Mouse (Mus musculus): ENCODE measurements around the gene Tenm4.

Tenm4 gene

DNA sequence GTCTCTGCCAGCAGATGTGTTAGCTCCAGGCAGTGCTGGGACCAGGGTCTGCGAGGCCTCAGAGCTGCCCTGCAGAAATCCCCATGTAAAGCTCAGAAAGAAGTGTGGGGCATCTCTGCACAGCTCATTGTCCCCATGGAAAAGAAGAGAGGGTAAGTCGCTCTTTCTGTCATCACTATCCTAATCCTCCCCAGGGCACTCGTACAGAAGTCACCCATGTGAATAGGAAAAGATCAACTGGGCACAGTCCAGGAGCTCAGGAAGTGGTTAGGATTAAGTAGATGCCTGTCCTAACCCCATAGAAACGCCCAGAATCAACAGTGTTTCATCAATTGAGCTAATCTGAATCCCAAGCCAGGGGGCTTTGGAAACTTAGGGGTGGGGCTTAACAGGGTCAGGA is 476.6 kb downstream of the Tenm4 start:
- TF ChIP-seq GATA4 (IDR thresholded peaks at IDR 0.05; ENCODE audit: insufficient replicate concordance, low read length): no peak

DNA sequence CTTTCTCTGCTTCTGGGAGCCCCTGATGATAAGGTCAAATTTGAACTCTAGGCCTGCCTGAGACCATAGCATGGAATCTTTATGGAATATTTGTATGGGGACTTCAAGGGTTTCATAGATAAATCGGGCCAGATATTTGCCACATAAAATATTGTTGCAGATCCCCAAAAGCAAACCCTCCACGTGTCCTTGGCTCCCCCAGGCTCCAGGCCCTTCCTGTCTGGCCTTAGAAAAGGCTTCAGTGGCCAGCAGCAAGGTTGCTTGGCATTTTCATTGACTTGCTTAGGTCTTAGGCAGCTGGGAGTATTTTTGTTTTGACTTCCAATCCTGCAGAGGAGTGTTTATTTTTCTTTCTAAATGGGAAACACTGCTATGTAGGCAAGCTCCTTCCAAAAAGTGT is 477.6 kb downstream of the Tenm4 start:
- TF ChIP-seq GATA4 (IDR thresholded peaks at IDR 0.05; ENCODE audit: insufficient replicate concordance, low read length): no peak

DNA sequence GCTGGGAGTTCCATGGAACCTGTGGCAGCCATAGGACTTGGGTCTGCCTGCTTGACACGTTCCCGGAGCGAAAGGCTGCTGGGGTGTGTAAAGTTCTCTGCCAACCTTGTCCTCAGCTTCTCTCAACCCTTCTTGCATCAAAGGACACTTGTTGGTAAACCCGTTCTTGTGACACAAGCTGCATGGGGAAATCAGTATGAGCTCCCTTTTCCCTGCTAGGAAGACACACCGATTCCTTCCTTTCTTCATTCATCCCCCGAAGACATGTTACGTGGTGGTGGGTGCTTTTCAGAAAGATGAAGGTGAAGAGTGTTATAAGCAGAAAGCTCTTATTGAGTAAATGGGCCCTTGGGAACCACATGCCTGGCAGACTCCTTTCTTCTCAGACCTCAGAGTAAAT is 478.1 kb downstream of the Tenm4 start:
- TF ChIP-seq GATA4 (IDR thresholded peaks at IDR 0.05; ENCODE audit: insufficient replicate concordance, low read length): no peak

DNA sequence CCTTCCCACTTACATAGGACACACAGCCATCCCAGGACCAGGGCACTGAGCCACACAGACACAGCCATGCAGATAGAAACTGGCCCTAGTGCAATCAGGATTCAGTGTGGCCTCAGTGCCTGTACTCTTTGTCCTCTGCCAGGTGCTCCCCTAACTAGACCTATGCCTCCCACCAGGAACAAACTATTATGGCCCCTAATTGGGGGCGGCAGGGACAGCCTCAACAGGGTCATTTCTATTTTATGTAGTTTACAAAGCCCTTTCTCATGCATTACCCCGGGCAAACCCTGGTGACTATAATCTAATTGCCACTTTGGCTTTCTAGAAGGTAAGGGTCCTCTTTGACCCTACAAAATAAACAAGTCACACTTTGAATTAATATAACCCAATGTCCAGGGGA is 479.4 kb downstream of the Tenm4 start:
- no peak for TF ChIP-seq GATA4 (IDR thresholded peaks at IDR 0.05; ENCODE audit: insufficient replicate concordance, low read length)

DNA sequence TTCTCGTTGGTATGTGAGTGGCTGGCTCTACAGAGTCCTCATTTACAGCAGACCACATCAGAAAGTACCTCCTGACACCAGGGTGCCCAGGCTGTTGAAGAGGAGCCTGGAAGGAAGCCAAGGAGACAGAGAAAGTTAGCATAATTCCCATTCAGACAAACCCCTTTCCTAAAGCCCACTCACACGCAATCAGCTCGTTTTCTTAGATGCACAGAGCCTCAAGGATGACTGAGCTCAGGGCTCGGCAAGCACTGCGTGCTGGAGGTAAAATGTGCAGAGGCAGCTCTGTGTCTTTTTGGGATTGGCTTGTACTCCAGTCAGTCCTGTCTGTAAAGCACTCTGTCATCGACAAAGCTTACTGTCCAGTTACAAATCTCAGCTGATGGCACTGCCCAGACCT is 480.0 kb downstream of the Tenm4 start:
- no peak for TF ChIP-seq GATA4 (IDR thresholded peaks at IDR 0.05; ENCODE audit: insufficient replicate concordance, low read length)

DNA sequence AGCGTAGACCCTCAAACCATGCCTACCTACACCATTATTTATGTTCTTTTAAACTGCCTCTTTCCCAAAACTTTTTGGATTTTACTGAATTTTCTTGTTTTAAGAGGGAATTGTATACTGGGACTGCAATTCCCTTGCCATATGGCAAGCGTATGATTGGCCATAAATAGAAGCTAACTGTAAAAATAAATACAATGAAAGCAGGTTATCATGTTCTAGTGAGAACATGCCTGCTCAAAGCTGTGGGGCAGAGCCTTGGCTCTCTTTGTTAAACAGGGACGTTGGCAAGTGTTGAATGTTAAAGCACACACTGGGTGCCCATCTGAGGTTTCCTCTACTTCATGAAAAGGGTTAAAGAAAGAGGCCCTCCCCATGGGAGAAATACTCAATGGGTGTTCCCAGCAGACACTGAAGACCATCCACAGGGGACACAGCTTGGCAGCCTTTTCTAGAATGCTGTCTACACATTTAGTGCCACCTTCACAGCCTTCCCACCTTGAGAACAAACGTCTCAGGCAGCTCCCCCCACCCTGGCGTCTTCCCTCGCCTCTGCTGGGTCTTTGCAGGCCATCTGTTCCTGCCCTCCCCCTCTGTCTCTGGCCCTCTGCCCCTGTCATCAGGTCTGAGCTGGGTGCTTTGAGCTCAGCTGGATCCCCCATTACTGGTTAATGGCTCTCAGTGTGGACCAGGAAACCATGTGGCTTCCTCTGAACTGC is 480.7 kb downstream of the Tenm4 start:
- TF ChIP-seq GATA4 (IDR thresholded peaks at IDR 0.05; ENCODE audit: insufficient replicate concordance, low read length): no peak

DNA sequence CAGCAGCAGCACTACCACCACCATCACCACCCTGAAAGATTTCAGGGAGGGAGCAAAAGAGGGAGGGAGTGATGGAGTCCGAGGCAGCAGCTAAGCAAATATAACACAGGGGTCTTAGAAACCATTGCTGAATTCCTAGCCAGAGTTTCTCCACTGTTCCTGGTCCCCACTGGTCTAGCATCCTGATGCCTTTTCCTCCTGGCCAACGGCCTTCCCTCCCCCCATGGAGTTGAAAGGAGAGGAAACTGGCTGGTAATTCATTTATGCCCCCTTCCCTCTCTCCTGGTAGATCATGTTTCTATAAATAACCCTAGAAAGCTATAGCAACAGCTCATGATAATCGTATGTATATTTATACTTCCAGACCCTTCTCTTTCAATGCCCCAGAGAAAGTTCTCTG is 481.8 kb downstream of the Tenm4 start:
- no peak for TF ChIP-seq GATA4 (IDR thresholded peaks at IDR 0.05; ENCODE audit: insufficient replicate concordance, low read length)

DNA sequence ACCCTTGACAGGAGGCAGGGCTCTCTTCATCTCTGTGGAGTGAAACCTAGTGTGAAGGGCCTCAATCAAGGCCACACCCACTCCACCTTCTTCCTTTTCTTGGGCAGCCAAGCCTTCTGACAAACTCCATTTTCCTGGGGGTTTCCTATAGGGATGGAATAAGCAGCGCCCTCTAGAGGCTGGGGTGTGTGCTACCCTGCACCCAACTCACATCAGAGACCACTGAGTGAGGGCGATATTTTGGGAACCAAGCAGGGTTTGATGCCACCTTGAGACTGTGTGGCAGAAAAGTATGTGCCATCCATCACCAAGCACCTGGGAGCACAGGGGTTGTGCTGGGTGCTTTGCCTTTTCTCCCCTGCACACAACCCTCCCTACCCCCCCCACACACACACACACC is 483.2 kb downstream of the Tenm4 start:
- TF ChIP-seq GATA4 (IDR thresholded peaks at IDR 0.05; ENCODE audit: insufficient replicate concordance, low read length): no peak

DNA sequence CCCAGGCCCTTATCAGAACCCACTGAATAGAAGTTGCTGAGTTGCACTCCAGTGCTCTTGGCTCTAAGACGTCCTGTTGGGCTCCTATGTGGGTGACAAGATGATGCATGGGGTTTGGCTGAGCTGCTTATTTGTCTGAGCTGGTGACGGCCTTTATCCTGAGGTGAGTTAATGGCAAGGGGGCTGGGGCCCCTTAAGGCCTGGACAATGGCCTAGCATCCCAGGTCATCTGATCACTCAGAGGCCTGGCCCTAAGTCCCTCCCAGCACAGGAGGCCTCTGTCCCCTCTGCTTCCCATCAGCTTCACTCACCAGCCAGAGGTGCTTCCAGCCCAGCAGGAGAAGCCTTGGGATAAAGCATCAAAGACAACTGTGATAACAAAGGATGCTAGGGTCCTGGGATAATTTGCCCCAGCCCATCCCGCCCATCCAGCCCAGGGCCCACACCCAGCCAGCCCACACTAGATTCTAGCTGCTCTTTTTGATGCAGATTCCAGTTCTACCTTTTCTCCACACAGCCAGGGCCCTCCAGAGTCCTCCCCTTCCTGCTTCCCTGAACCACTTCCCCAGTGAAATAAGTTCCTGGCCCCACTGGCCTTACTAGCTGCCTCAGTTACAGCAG is 484.2 kb downstream of the Tenm4 start:
- TF ChIP-seq GATA4 (IDR thresholded peaks at IDR 0.05; ENCODE audit: insufficient replicate concordance, low read length): no peak

DNA sequence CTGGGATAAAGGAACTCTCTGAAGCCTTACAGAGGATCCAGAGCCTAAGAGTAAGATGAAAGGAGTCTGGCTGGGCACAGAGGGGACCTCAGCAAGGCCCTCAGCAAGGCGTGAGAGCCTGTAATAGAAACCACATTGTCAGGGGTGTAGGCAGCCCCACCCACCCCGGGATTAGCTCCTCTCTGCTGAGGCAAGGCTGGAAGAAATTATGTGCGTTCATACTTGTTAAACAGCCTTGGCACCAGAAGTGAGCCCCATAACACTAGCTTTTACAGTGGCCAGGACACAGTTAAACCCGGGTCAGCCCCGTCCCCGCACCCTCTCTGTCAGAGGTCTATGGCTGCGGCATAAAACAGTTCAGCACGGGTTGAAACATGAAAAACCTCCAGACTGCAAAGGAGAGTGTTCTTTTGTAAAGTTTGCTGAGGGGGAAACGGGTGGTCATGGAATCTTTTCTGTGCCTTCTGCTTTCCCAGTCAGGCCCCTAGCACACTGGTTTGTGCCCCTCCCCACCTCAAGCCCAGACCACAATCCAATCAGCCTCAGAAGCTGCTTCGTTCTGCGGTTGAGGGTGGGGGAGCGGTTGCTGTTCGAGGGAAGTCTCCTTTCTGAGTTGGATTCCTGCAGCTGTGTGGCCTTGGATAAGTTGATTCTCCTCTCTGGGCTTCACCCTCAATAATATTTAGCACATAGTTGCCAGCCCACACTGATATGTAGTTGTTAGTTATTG is 486.2 kb downstream of the Tenm4 start:
- TF ChIP-seq GATA4 (IDR thresholded peaks at IDR 0.05; ENCODE audit: insufficient replicate concordance, low read length): no peak

DNA sequence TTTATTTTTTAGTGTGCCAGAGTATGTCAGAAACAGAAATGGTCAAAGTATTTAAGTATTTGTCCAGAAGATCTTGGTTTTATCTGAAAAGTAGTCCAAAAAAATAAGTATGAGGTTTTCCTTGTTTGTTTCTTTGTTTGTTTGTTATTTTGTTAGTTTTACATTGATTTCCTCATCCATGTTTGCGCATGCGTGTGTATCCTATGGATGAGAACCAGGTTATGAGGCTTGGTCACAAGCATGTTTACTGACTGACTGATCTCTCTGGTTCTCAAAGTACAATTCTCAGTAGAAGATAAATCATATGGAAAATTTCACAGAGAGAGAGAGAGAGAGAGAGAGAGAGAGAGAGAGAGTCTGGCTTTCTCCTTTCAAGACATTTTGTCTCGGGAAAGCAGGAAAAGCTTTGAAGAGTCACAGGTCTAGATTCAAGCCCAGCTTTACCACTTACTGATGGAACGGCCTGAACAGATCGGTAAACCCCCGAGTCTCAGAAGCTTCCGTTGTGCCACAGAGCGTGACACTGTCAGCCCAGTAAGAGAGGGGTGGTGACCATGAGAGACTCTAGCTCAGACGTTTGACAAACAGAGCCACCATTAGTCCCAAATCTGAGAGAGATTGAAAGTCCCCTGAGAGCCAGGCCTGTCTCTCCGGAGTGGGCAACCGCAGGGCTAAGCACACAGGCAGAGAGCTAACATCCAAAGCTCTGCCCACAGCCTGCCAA is 487.0 kb downstream of the Tenm4 start:
- no peak for TF ChIP-seq GATA4 (IDR thresholded peaks at IDR 0.05; ENCODE audit: insufficient replicate concordance, low read length)

DNA sequence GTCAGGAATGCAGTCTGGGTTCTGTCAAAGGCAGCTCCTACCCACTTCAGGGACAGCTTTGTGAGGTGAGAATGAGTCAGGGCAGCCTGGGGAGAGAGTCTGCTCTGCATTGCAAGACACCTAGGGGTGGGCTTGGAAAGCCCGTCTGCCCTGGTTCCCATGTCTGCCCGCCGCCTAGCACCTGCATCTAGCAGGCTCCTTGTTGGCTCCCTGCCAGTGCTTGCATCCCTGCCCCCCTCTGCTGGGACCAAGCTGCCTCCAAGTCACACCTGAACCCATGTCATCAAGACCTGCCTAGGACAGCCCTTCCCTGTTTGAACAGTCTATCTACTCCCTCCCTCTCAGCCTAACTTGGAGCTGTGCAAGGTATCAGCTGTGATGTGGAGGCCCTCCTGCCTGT is 489.9 kb downstream of the Tenm4 start:
- no peak for TF ChIP-seq GATA4 (IDR thresholded peaks at IDR 0.05; ENCODE audit: insufficient replicate concordance, low read length)

DNA sequence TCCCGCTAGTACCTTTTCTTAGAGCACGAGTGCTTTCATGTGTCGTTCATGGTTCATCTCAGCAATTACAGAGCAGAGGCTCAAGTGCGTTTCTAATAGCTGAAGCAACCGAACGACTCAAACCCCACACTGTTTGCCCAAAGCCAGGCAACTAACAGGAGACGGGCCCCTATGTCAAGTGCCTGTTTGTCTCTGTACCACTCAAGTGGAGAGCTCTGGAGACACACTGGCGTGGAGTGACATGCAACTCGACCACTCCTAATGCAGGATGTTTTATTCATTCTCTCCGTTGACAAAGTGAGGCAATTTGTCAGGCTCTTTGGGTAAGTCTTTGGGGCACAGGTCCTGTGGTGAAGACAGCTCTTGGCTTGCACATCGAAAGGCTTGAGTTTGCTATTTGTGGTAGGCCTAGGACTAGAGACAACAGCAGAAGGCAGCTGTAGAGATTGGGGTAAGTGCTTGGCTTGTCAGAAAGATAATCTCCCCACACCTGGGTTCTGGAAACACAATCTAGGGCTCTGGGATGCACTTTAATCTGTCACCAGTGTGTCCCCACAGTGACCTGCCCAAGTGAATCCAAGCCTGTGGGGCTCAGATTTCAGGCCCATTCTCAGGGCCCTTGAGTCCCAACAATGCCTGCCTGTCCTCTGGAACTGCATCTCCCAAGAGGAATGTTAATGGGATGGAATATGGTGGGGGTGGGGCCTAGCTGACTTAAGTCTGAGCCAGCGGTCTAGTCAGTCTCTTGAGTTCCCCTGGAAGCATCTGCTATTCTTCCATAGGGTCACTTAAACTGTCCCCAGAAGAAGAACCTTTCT is 490.5 kb downstream of the Tenm4 start:
- no peak for TF ChIP-seq GATA4 (IDR thresholded peaks at IDR 0.05; ENCODE audit: insufficient replicate concordance, low read length)

DNA sequence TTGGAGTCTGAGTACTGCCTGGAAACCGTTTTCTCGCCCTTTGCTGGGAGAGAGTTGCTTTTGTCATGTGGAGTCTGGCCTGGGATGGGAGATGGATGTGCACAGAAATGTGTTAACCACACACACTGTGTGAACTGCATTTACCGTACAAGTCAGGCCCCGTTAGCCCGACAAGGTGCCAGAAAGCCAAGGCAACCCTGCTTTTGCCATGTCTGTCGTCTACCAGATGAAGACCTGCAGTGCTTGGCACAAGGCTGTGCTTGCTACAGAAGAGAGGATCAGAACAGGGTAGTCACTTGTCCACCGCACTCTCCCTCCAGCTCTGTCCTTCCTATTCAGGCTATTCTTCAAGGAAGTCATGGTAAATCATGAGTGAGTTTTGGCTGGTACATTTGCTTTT is 492.3 kb downstream of the Tenm4 start:
- TF ChIP-seq GATA4 (IDR thresholded peaks at IDR 0.05; ENCODE audit: insufficient replicate concordance, low read length): no peak

DNA sequence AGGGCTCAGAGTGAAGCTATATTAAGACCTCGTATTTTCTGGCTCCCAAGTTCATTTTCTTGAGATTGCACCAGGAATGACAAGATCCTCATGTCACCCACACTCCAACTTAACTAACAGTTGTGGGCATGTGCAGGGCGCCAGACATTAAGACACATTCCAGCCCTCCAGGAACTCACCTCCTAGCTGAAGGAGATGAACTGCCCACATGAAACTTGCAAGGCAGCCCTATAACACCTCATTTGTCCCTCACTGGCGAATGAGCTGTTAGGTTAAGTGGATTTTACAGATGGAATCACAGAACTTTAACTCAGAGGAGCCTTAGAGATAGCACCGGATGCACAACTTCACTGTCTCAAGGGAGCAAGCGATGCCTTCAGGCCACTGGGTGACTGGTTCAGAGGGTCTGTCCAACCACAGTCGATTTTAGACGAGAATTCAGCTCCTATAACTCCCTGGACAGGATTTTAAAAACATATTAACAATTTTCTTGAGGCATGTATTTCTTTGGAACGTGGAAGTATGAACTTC is 495.4 kb downstream of the Tenm4 start:
- no peak for TF ChIP-seq GATA4 (IDR thresholded peaks at IDR 0.05; ENCODE audit: insufficient replicate concordance, low read length)
